Mouse (Mus musculus) spleen, postnatal 4 days (tissue): ENCODE results near the gene St8sia2.

Experiments used
- DNase-seq, 2 experiments: peaks; one replicate each; pipeline ENCODE4 v3.0.0; 2022; ENCODE audit warnings: low spot score in 2 of 2

The St8sia2 gene

DNA sequence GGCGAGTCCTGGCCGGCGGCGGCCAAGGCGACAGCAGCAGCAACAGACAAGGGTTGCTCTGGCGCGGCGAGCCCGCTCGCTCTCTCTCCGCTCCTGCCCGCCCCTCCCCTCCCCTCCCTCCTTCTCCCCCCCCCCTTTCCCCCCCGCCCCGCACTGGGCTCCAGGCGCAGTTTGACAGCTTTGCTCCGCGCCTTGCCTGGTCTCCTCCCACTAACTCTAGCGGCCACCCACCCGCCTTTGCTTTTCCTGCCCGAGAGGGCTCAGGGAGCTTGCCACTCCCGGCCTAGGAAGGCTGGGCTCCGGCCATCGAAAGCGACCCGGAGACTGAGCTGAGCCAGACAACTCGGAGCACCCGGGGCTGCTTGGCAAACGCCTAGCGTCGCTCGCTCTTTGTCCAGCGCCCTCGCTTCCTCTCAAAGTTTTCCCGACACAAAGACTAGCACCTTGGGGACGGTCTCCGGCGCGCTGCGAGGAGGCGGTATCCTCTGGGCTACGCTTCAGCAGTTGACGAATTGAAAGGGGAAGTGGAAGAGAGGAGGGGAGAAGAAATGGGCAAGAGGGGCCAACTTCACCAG lies at the start of gene St8sia2:
Gene St8sia2, minus strand, starts transcription at position 90 of the 575 bp plus-strand sequence.
- no peak for DNase-seq

DNA sequence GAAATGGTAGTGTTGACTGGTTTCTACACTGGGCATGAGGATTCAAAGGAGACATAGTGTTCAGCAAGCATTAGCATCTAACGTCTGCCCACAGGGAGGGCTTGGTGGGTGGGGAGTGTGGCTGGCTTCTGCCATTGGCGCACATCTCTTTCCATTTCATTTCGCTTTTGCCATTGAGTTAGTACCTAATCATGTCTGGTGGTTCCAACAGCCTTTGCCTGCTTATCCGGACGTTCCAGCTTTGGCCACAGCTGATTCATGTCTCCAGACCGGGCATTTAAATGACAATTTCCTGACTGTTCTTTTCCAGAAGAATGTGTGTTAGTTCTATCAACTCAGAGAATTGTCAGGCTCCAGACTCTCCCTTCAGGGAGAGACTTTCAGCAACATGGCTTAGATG lies 47.6 kb upstream of the St8sia2 start:
- no peak for DNase-seq

DNA sequence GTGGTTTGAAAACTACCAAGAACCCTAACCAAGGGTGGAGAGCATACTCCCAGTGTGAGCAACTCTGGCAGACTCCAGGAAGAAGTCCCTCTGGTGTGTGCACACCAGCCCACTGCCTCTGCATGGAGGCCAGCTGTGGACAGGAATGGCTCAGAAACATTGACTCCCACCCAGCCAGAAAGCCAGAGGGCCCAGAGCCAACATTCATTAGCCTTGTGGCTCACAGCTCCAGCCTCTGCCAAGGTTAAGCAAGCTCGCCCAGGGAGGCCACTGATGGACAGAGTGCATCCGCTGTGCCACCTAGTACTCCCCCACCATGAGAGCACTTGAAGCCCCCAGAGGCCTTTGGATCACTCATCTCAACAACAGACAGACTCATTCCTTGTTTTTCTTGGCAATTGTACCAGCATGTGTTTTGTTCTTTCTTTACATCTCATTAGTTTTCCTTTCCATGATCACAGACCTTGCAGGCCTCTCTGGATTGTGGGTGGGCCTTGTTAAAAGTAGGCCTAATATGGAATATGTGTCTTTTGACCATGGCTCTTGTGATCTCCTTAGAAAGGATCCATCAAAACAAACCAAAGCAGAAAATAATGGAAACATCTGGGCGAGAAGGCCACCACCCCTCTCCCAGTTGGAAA lies 46.9 kb upstream of the St8sia2 start:
- DNase-seq: no peak

DNA sequence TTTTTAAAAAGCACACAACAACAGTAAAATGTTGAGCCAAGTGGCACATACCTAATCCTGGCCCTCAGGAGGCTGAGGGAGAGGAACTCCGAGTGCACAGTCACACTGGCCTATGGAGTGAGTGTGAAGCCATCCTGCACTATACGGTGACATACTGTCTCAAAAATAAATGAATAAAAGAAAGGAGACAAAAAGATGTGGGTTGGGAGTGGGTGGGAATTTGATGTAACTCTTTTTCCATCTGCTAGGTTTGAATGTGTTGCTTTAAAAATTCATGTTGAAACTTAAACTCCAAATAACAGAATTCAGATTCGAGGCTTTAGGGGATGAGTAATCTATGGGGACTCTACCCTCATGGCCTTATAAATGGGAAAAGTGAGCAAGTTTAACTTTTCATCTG lies 46.2 kb upstream of the St8sia2 start:
- DNase-seq: no peak

DNA sequence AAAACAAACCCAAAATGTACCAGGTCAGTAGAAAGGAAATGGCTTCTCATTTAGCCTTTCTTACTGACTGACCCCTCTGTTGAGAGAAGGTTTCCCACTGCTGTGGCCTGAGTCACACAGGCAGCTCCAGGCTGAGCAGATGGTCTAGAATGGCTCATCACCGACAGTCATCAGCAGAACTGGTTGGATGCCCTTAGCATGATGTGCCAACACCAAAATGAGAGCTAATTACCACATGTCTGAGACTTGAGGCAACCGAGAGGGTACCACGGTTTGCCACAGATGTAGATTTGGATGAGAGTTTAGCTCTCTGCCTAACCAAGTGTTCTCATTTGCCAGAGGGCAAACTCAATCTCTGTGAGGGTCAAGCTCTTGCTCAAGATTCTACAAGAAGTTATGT lies 42.3 kb upstream of the St8sia2 start:
- no peak for DNase-seq

DNA sequence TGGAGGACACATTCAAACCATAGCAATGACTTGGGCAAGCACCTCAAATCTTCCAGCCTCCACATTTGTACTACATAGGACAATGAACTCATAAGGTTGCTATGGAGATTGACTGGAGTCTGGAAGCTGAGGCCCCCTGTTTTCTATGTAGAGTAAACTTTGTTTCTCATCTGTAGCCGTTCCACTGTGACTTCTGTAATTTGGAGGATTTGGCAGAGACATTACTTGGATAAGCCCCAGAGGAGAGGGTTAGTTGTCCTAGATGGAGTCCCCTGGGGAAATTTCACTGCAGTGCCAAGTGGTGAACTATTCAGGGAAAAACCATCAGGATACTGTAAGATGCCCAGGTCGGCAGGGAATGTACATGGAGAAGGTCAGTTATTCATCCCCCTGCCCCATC lies 34.1 kb upstream of the St8sia2 start:
- no peak for DNase-seq

DNA sequence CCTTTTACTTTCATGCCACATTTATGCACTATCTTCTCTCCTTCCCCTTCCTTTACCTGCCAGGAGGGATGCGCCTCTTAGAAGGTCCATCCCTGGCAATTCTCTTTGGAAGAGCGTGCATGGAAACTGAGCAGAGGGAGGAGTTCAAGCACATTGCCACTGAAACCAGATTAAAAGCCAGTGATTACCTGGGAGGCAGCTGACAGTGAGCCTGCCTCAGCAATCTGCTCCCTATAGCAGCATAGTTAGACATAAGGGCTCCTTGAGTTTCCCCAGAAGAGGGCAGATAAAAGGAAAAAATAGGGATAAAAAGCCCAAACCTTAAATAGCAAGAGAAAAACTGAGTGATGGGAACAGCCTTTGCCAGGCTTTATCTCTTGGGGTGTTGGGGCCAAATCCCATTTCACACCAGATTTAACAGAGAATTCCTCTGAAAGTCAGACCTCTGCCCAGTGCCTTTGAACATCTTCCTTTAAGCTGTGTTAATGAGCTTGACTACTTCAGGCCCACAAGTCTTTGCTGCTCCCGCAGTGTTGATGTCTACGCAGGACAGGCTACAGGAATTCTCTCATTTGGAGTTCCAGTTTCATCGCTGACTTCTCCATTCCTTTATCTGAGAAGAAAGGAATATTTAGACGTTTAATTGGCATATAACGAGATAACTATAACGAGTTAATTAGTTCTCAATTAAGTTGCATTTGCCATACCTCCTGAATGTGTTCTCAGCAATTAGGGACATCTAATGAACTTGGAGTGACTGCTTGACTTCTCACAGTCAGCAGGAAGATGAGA lies 31.9 kb upstream of the St8sia2 start:
- DNase-seq: no peak

DNA sequence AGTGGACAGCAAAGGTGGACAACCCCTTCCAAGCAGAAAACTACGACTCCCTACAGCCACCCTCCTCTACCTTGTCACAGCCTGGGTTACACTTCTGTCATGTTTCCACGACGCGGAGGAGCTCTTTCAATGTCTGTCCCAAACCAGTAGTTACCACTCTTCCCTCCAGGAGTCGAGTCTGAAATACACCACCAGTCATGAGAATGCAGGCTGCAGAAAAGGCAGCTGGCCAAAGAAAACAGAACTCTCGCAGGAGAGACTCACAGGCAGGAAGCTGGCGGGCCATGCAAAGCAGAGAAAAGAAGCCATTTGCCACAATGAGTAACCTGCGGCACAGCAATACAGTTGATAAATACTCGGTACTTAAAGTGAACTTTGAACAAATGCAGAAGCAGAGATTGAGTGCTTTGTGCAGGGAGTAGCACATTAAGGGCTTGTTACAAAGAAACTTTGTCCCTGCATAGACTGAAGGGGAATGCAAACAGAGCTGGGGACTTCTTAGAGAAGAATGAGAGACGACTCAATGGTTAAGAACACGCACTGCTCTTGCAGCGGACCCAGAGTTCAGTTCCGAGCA lies 30.2 kb upstream of the St8sia2 start:
- no peak for DNase-seq

DNA sequence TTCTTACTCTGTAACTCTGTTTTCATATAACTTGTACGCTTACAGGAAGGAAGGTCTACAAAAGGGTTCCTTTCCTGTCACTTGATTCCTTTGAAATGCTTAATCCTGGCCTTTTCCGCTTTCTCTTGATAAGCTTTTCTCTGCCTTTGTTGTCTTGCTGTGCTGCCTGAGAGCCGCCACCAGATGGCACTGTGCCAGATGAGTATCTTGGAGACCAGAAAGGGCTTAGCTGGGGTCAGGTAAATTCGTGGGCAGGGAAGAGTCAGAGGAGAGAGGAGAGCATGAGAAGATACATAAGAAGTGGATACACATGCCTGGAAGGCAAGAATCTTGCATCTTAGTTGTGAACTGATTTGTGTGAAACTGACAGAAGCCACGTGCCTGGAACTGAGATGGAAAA lies 11.5 kb upstream of the St8sia2 start:
- peak; percentile 31 to 69 for DNase-seq

DNA sequence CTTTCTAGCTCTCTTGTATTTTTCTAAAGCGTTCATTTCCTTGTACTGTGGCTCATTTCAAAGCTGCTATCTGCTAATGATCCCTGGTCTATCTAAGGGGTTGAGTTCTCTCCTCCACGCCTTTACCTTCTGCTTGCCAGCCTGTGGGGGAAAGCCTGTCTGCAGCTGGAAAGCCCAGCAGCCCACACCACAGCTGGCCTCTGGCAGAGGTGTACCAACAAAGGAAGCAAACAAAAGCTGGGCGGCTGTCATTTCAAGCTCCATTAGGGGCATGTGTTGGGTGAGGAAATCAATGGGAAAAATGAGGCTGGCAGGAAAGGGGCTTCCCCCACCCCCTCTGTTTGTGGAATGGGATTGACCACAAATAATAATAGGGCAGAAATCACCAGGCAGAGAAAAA lies 10.7 kb upstream of the St8sia2 start:
- DNase-seq: no peak

DNA sequence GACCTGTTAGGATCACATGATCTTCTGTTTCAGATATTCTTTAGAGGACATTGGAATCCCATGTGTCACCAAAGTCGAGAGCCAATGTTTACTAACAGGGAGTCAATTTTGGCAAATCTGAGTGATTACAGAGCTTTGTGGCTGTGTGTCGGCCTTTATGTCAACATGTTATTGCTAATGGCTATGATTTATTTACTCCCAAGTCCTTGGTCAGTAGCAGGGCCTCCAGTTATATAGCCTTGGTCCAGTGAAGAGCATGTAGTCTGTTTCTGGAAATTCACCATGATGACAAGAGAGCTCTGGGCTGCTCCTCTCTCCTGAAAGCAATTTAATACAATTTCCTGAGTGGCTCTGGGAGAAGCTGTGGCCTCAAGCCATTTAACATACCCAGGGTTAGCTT lies 9.1 kb upstream of the St8sia2 start:
- no peak for DNase-seq

DNA sequence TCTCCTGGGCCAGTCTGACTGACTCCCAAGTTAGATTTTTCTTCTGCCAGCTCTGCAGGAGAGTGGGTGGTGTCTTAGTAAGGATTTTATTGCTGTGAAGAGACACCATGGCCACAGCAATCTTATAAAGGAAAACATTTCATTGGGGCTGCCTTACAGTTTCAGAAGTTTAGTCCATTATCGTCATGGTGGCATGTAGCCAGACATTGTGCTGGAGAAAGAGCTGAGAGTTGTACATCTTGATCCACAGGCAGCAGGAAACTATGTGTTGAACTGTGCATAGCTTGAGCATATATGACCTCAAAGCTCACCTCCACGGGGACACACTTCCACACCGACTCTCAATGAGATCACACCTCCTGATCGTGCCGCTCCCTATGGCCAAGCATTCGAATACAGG lies 8.3 kb upstream of the St8sia2 start:
- DNase-seq: no peak

DNA sequence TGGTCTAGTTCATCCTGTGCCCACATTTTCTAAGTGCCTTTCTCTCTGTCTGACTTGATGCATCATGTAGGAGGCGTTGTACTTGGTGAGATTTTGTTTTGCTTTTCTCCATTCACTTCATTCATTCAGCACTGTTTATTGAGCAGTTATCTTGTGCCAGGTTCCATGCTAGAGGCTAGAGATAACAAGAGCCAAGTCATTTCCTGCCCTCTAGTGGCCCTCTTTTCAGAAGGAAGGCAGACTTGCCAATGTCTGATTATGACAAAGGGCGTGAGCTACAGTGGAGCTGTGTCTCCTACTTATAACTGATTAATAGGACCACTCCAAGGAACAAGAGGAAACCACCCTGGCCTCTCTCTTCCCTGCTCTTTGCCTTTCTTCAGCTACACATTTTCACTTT lies 3.1 kb upstream of the St8sia2 start:
- DNase-seq: no peak

DNA sequence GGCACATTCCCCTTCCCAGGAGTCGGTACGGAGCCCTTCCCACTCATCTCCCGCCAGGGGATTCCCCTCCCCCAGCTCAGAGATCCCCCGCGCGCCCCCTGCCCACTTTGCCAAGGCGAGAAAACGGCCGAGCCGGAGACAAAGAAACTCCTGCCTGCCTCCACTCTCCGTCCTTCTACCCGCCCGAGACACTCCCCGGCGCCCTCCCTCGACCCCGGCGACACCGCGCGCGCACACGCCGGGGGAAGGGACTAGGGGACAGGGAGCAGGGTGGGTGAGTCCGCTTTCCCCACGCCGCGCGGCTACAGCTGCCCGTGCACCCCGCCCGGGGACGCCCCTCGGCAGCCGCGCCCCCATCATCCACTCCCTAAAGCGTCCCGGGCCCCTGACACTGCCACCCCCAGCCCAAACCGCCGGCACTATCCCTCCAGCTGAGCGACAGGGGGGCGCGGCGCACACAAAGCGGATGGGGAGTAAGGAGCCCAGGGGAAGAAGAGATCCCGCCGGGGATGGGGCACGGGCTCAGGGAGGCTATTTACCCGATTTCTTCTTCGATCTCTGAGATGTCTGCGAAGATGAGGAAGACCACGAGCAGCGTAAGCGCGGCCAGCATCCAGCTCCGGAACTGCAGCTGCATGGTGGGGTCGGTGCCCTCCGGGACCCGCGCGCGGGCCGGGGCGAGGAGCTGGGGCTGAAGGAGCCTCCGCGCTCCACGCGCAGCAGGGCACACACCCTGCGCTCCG lies 461 bp downstream of the St8sia2 start:
- DNase-seq: peak in 1 of 2 experiments; percentile 62

DNA sequence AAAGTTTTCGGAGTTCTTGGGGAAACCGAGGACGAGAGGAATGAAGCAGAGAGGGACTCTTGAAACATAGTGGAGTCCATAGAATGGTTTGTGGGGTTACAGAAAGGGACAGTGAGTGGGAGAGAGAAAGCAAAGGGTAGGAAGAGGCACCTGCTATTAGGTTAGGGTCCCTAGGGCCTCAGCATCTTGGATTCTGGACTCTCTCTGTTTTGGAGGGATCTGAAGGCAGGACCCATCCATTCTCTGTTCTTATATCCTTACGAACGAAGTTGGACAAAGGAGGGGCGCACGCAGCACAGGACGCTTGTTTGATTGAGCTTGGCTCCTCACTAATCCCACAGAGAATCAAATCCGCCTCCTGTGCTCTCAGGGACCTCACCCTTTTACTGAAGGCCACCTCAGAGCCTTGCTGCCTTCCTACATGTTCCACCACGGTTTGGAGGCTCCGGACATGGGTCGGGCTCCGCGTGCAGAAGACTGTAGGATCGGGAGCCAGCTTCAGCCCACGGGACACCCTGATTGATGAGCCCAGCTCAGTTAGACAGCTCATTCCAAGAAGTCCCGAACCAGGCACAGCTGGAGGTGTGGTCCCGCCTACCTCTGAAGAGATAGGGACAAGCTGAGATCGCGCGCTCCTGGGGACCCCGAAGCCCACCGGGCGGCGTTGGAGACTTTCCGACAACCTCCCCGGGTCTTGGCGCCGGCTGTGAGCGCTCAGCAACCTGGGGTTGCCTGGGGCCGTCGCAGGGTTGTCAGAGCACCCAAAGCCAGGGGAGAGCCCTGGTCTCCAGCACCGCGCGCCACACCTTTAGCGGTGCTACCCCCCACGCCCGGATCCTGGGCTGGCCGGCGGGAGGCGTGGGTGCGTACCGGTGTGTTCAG lies 1.3 kb downstream of the St8sia2 start:
- peak in 1 of 2 experiments; percentile 14 for DNase-seq

DNA sequence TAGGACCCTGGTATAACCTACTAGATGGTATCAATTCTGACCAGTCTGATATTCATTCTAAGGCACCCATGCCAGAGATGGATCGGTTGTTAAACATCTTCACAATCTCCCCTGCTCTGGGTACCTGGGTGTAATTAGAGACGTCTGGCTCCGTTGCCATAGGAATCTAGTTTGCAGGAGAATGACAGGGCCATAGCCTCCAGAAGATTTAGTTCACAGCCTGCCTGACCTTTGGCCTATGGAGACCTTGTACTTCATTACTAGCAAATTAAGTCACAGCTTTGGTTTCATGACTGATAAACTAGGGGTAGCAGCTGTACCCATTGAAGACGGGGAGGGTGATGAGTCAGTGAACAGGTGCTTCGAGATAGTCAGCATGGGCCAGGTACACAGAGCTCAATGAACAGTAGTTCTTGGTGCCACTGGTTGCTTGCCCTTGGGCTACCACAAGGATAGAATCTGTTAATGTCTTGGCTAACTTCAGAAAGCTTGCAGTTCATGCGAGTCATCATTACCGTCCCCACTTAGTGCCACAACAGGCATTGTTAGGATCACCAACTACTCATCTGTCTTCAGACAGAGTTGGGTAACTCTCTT lies 4.4 kb downstream of the St8sia2 start:
- no peak for DNase-seq

DNA sequence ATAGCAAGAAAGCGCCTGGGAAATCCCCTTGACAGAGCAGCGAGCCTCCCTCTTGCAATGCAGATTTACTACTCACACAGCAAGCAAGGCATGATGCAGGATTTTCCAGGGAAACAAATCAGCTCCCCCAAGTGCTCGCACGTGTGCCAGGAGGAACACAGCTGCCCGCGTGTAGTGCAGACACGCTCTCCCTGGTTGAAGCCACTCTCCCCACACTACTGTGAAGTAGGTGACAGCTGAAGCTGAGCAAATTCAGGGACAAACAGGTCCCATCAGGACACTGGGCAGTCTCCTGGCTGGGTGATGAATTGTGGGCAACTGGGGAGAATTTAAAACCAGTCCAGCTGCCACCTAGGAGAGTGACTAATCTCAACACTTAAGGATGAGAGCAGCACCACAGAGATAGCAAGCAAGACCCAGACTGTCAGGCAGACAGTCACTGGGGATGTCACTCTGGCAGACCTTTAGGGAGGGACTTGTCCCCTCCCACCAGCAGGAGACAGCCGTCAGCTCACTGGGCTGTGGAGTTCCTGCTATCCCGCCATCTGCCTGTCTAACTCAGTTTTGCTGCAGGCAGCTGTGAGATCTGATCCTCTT lies 6.6 kb downstream of the St8sia2 start:
- no peak for DNase-seq

DNA sequence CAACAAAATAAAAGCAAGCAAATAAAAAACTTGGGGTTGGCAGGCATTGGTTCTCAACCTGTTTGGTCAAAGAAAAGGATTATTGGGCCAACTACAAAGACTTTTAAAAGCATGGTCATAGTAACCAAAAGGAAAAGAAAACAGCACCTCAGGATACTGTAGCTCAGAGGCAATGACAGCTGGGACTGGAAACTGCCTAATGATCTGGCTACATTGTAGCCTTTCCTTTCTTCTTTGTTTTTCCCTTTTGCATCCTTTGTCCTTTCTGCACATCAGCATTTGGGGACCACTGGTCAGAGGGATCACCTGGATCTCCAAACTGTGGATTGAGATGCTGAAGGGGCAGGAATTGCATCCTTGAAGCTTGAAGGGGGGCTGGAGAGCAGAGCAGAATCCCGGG lies 7.1 kb downstream of the St8sia2 start:
- no peak for DNase-seq

DNA sequence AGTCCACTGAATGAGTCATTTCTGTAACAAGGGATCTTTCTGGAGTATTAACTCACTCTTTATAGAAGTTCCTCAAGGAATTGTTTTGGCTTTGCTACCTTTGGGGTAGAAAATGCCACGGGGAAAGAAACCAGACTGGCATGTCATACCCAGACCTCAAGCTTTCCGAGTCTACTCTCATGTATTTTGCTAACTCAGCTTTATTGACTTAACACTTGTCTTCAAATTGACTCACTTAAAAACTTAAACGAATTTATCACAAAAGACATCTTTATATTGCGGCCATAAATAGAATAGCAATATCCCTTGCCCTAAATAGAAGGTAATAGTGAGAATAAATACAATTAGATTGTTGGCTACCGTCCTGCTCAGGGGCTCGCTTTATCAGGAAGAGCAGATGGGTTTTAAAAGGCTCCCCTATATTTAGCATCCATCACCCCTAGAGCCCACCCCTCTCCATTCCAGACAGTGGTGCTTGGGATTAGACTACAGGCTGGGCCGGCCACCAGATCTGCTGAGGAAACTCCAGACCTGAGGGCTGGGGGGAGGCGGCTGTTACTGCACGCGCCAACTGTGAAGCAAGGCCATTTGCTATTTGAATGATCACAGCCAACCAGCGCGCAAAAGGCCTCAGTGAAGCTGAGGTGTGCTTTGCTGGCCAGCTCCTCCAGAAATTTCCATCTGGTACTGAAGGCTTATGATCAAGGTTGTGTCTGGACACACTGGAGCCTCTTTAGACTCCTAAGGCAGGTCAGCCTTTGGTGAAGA lies 12.6 kb downstream of the St8sia2 start:
- no peak for DNase-seq

DNA sequence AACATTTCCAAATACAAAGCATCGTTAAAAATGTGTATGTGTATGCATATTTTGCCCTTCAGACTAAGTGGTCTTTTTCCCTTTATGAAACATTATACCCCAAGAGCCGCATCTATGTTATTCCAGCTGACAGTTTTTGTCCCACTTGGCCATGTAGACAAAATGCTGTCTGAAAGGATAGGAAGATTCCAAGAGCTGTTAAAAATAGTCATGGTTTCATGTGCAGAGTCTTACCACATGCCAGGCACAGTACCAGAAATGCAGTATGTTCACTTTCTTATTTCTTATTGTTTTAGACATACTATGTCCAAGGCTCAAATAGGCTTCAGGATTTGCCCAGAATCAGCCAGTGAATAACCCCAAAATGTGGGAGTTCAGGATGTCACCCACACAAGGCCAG lies 24.1 kb downstream of the St8sia2 start:
- DNase-seq: no peak
